Mouse (Mus musculus) megakaryocyte progenitor cell, adult 5-6 weeks (primary cell): ENCODE results near the gene Scarf1. TPM values are rescaled to one million over a fixed set of nuclear protein-coding genes. Genes with fewer than 3 reads are reported as not detected.

Source experiments
- ATAC-seq: replicated peaks from 2 replicates; pipeline ENCODE4 v1.8.0; 2016; ENCODE audit warnings: mild to moderate bottlenecking, moderate TSS enrichment, inconsistent platforms; ENCODE audit not compliant: poor library complexity
- total RNA-seq, 2 experiments: library from RNA; stranded (forward) in 1 of 2; stranded (reverse) in 1 of 2; fragments of 157-497, 149-512 nt in 1 of 2; fragments of 200-1000 nt in 1 of 2; gene quantifications; 2 replicates each; pipeline versions ENCODE4 v1.2.3 to v1.2.4; 2015 to 2017

The Scarf1 gene
- total RNA-seq, 2 experiments from 2014 or later: 2.4 to 3.0 TPM

DNA sequence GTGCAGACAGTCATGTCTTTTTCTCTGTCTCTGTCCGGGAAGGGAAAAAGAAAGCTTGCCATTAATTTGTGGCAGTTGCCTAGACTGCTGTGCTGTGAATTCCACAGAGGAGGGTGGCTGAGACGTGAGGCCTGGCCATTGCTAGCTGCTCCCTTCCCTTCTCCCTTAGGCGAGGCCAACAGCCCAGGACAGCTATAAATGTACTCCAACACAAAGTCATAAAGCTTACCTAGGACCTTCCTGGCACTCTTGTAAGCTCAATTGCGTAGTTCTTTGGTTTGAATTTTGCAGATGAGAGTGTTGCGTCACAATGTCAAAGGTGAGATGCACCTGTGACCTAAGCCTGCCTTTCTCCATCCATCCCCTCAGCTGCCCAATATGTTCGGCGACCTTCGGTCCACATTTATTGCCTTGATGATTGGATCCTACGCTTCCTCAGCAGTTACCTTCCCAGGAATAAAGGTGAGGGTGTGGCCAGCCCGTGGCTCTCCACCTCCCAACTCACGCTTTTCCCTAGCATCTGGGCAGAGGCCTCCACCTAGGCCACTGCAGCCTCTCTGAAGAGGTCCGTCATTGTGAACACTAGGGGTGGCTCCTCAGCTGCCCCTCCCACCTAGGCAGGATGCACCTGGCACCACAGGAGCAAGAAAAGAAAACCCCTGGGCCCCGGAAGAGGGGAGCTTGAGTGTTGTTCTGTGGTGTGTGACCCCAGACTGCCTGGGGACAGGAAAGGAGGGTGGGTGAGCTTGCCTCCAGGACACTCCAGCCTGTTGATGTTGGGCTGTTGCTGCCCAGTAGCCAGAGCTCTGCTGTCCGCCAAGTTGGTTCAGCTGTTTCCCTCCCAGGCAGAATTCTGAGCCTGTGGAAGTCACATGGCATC lies 47.4 kb downstream of the Scarf1 start:
- ATAC-seq: no peak

DNA sequence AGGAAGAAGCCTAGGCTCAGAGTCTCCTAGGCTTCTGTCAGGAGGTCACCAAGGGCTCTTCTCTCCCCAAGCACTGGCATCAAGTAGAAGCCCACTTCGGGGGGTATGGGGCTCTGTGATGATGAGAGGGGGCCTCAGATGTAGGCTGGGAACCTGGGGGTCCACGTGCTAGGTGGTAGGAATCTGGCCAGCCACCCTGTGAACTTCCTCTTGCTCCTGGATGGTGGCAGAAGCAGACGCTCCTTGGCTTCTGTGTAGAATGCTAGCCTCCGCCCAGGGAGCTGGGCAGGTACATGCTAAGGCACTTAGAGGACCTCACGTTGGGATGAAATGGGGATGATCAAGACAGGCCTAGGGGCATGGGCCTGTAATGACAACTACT lies 48.1 kb downstream of the Scarf1 start:
- ATAC-seq: no peak

DNA sequence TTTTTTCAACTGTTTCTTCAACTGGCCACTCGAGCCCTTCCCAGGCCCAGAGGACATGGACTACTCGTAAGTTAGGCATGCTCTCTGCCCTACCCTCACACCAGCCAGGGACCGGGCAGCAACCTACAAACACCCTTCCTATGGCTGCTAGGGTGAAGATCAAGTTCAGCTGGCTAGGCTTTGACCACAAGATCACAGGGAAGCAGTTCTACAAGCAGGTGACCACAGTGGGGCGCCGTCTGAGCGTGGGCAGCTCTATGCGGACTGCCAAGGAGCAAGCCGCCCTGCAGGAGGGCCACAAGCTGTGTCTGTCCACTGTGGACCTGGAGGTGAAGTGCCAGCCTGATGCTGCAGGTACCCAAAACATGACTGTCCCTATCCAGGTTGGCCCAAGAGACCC lies 49.5 kb downstream of the Scarf1 start:
- ATAC-seq: no peak

- ATAC-seq: no peak
Measured at GRCm38 (mm10) chr11:75563851-75564548, 50.7 kb downstream of the Scarf1 start.

GRCm38 (mm10) chr11:75565849-75566248 lies 52.5 kb downstream of the Scarf1 start:
- no peak for ATAC-seq

- peak; percentile 20; the same call in 1 of the 2 replicates for ATAC-seq
Measured at GRCm38 (mm10) chr11:75566276-75567196, 53.2 kb downstream of the Scarf1 start.

DNA sequence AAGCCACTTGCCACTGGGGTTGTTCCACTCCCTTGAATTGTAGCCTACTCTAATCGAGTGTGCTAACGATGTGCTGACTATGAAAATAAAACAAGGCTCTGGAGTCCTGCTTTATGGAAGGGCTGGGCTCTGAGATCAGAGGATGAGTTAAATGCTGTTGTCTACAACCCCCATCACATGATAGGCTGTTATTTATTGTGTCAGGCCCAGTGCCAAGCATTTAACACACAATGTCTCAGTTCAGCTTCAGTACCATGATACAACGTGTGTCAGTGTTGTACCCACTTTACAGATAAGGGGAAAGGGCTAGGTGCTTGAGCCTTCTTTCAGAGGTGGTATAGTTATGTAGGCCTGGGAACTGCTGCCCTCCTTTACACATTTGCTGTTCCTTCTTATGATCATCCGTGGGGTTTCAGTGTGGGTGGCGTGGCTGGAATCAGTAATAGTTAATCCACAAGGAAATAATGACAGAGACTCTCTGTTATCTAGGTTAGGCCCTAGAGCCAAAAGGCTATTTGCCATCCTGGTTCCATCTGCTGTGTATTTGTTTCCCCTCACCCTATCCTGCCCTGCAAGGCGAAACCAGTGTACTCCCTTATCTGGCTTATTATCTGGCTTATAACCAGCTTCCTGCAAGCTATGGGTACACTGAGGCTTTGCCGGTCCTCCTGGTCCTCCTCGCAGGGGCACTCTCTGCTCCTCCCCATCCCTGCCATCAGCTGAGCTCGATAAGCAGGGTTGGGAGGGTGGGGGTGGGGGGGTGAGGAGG lies 54.2 kb downstream of the Scarf1 start:
- no peak for ATAC-seq

- no peak for ATAC-seq
Measured at GRCm38 (mm10) chr11:75568115-75568511, 54.8 kb downstream of the Scarf1 start.

GRCm38 (mm10) chr11:75568962-75569361 lies 55.6 kb downstream of the Scarf1 start:
- ATAC-seq: no peak

DNA sequence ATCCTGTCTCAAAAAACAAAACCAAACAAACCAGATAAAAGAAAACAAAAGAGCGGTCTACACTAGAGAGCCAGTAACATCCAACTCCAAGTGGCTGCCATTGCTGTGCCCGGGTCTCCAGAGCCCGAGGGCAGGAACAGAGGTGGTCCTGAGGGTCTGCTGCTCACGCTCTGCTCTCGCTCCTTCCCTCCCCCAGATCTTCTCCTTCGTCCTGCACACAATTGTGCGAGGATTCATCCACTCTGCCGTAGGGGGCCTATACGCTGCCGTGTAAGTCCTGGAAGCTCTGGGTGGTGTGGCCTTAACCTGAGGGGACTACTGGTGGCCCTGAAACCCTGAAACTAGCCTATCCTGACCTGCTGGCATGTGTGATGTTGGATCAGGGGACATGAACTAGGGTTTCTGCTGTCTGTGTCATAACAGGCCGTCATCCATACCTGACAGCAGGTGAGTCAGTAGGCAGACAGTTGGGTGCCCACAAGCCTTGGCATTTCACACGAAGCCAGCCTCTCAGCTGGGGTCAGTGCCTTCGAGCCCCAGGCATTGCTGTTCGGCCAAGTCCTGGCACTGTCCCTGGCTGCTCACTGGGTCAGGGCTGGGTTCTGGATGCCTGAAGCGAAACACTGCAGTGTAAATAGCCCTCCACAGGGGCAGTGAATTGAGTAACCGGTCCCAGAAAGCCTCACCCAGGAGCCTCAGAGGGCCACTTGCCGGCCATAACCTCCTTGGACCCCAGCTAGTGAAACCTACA lies 57.2 kb downstream of the Scarf1 start:
- no peak for ATAC-seq

GRCm38 (mm10) chr11:75571126-75571990 lies 58.0 kb downstream of the Scarf1 start:
- peak; percentile 73 for ATAC-seq

DNA sequence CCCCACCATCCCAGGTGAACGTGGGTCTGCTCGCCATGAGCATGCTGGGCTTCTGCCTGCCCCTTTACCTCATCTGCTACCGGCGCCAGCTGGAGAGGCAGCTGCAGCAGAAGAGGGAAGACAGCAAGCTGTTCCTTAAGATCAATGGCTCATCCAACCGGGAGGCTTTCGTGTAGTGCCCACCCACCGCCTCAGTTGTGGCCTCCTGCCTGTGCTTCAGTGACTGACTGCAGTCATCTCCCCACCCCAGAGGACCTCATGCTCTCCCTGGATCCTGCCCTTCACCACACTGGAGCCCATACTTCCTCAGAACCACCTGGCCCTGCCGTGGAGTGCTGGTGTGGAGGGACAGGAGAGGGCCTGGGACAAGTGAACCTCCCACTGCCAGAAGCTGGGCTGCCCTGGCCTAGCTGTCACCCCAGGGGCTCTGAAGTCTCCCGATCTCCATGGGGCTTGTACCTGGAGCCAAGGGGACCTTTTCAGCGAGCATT lies 59.0 kb downstream of the Scarf1 start:
- ATAC-seq: no peak

- ATAC-seq: peak; percentile 68
Measured at GRCm38 (mm10) chr11:75572854-75573650, 59.7 kb downstream of the Scarf1 start.

DNA sequence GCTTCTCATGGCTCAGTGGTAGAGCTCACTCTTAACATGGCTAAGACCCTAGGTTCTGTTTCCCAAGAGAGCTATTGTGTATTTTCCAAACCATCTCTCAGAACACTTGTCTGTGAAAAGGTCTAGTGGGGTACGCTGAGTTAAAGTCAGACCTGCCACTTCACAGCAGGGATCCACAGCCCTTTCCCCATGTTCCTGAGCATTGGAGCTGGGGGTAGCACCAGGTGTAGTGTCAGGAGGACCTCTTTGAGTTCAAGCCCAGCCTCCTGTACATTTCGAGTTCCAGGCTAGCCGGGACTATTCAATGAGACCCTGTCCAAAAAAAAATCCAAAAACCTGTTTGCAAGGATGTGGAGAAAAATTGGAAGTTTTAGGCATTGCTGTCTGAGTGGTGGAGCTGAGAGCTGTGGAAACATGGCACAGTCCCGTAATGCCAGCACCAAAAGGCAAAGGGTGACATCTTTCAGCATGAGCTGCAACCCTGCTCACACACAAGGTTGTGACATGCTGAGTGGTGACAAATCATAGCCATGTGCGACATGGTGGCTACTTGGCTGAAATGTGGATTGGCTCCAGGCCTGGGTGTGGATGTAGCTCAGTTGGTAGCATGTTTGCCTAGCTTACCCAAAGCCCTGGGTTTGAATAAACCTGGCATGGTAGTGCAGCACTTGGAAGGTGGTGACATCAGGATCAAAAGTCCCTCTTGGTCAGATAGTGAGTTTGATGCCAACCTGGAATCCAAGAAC lies 61.2 kb downstream of the Scarf1 start:
- no peak for ATAC-seq

- ATAC-seq: no peak
Measured at GRCm38 (mm10) chr11:75575560-75576123, 62.3 kb downstream of the Scarf1 start.
